Mouse (Mus musculus) cortical plate, adult 2 months (tissue): ENCODE data around the gene Armc2.

Experiments
- CTCF ChIP-seq: fragments of 200-500 bp; IDR thresholded peaks from 2 replicates; pipeline ENCODE4 v1.5.1; 2011; ENCODE audit warnings: mild to moderate bottlenecking, control low read depth, low read length; ENCODE audit not compliant: insufficient read depth; ENCODE audit errors: extremely low read depth
- POLR2A ChIP-seq: fragments of 200-500 bp; IDR thresholded peaks from 2 replicates; pipeline ENCODE4 v1.6.1; 2011; ENCODE audit warnings: mild to moderate bottlenecking, low read length, control low read depth; ENCODE audit not compliant: insufficient read depth; ENCODE audit errors: extremely low read depth

DNA sequence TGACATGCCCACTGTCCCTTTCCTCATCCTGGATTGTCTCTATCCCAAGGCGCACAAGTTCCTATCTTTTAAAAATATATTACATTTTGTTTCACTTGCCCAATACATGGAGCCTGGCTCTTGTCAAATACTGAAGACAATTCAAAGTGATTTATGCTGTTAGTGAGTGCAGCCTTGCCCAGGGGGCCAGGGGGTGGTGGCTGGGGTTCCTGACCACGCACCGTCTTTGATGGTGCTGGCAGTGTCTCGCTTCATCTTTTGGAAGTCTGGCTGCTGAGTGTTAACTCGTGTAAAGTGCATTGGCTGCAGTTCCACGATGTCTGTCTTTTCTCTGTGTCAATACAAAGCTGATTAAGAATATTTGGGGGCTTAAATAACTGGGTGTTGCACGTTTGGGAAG is 13.6 kb downstream of the Armc2 start:
- TF ChIP-seq POLR2A: no peak
- no peak for TF ChIP-seq CTCF
